Mouse (Mus musculus) lung, adult 18-20 months (tissue): ENCODE results near the gene Grid1.

Experiments used
- DNase-seq, 2 experiments: peaks; one replicate each; pipeline ENCODE4 v3.0.0; 2022; ENCODE audit warnings: mixed read lengths in 2 of 2

Gene Grid1

DNA sequence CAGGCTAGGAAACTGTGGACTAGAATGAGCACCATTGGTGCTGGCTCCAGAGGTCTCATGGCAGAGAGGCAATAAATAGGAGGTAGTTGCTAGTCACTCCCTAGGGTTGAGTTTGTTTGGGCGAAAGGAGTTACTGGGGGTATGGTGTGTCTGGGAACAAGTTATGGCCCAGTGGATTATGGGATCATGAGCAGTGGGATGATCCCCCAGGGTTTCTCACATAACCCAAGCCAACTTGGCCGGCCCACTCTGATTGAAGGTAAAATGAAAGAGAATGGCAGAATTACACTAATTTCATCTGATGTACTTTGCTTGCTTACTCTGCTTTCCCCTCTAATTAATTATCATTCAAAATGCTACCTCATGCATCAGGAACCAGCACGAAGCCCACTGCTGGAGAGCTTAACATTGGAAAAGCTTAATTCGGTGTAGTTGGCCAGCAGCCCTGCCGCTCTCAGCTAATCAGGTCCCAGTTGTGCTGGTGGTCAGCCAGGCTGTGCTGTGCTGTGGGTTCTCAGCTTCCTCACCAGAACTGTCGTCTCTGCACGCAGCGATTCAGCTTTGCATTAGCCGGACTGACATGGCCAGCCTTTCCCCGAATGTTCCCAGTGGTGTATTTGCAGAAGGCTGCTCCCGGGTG, 207.7 kb downstream of the Grid1 start:
- DNase-seq = no peak

DNA sequence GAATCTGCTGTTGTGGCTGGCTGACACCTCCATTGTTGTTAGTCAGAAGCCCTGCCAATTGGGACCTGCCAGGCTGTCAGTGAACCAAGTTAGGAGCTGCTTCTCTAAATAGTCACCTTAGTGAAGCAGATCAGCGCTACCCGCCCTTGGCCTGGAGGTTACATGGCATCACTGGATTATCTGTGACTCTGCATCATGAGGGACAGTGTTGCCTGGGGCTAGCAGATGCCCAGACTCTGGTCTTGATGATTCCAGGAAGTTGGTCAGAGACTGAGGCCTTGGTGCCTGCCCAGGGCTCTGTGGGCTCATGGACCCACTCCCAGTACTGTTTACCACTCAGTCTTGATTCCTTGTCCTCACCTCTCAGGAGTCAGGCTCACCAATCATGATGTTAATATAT, 209.7 kb downstream of the Grid1 start:
- DNase-seq = no peak

DNA sequence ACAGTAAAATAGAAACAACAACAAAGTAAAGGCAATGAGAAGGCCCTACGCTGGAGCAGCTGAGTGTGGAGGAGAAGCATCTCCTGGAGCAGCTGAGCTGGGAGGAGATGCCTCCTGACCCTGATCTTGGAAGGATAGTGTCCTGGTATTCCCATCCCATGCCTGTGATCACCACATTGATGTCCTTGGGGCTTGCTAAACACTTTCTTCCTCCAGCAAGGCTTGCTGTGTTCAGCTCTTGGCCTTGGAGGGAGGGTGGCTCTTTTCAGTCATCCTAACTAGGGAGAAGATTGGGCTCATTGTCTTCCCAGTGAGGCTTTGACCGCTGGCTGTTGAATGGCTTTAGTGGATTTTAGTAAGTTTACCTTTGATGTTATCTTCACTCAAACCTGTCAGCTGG, 210.4 kb downstream of the Grid1 start:
- DNase-seq = no peak

DNA sequence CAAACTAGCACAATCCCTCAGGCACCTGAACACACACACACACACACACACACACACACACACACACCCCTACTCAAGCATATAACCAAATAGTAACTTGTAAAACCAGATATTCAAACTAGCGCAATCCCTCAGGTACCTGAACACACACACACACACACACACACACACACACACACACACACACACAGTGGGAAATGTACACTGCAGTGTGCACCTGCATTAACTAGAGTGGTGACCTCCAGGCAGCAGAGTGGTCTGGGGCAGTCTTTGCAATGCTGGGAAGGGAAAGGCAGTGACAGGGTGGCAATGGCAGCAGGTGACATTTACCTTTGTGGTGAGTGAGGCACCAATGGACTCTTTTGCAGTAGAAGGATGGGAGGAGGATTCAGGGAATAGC, 212.4 kb downstream of the Grid1 start:
- peak; percentile 5 to 16 for DNase-seq

DNA sequence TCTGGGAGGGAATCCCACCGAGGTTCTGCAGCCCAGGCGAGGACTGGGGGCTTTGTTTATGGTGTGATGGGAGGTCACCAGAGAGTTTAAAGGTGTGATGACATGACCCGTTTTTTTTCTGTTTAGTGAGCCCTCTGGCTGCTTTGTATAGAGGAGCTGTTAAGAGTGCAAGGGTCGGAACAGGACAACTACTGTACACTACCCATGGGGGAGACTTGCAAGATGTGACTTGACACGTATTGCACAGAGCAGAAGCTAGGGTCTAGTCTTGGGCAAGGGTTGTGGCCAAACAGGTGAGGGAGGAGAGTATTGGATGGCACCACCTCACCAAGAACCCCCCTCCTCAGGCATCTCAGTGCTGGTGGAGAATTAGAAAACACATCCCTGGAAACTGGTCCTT, 224.4 kb downstream of the Grid1 start:
- no peak for DNase-seq

DNA sequence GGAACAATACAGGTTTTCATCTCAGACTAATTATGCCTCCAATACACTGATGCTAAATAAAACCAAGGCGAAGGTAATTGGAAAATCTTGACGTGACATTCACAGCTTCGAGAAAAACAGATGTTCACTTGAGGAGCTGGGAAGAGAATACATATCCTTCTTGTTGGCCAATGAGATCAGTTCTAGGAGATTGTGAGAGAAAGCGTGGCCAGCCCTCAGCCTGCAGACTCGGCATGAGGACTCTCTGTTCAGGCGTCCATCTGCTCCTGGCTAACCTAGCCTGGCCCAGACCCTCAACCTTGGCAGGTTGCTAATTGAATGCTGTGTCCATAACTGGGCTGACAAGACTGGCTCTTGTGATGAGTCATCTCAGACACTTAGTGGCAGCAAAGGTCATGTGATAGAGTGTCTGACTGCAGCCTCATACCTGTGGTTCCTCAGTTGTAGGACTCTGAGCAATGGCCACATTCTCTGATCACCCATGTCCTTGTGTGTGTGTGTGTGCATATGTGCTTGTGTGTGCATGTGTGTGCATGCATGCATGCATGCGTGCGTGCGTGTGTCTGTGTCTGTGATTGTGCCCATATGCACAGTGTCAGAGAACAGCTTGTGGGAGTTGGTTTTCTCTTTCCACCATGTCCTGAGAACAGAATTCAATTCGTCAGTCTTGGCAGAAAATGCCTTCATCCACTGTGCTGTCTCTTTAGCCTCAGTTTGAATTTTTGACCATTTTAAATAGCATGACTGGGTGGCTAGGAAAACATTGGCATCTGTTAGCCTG, 225.2 kb downstream of the Grid1 start:
- DNase-seq = no peak

DNA sequence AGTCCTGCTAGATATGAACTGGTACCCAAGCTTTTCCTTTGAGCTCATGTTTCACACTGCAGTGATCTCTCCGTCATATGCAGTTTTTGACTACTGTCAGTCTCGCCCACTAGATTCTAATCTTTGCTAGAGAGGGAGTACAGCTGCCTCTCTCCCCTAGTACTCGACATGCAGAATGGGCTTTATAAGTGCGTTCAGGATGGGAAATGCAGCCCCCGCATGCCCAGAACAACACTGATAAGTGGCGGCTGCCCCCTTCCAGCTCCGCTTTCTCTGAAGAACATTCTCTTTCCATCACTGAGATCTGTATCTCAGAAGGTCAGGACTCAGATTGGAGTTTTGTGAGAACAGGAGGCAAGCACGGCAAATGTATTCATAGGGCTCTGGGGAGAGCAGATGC, 229.3 kb downstream of the Grid1 start:
- no peak for DNase-seq

DNA sequence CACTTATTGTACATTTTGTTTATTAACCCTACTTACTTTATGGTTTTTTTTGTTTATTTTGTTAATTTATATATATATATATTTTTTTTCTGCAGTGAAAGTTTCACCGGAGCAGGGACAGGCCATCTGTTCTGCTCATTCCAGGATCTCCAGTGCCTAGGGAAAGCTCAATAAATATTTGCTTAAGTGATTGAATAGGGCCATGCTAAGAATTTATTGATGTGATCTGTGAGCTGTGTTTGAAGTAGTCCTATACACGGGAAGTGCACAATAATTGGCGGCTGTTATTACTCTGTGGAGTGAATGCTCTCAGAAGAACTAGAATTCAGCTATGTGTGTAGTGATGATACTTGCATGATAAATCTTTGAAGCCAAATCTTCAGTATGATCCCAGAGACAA, 234.2 kb downstream of the Grid1 start:
- DNase-seq = no peak

DNA sequence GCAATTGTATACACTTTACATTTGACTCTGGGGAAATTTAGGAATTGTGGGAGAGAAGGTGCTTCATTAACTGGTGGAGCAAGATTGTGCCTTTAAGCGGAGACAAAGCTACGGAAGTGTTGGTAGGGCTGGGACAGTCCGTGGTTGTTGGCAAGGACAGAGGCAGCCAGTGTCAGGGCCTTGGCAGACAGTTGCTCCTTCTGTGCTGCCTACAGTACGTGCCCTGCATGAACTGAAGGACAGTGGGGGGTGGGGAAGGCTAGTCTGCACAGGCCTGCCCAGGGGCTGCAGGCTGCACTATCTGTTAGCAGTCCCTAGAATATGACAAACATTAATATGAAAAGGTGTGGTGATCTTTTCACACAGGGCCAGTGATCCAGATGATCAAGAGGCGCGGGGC, 254.7 kb downstream of the Grid1 start:
- no peak for DNase-seq

DNA sequence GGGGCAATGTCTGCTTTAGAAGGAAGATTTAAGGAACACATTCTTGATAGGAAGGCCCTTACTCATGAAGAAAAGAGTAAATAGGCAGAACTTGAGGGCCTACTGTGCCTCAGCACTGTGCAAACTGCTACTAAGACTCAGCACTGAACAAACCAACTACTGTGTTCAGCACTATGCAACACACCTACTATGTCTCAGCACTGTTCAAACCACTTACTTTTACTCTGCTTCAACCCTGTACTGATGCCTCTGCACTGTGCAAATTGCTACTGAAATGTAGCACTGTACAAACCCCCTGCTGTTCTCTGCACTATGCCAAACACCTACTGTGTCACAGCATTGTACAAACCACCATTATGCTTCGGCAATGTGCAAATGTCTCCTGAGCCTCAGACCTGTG, 260.0 kb downstream of the Grid1 start:
- no peak for DNase-seq

DNA sequence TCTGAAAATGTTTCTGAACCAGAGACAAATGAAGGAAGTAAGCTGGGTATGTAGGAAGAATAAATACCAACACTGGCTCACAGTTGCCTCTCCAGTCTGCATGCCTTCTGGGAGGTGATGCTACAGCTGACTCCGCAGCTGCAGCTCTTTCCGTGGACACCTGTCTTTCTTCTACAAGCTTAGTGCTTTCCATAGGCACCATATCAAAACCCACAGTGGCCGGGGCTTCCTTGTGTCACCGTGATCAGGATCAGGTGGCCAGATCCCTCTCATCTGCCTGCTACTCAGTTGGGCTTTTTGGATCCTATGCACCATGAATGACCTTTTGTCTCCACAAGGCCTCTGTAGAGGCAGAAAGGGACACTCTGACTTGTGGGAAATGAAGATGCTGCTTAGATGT, 272.7 kb downstream of the Grid1 start:
- no peak for DNase-seq

DNA sequence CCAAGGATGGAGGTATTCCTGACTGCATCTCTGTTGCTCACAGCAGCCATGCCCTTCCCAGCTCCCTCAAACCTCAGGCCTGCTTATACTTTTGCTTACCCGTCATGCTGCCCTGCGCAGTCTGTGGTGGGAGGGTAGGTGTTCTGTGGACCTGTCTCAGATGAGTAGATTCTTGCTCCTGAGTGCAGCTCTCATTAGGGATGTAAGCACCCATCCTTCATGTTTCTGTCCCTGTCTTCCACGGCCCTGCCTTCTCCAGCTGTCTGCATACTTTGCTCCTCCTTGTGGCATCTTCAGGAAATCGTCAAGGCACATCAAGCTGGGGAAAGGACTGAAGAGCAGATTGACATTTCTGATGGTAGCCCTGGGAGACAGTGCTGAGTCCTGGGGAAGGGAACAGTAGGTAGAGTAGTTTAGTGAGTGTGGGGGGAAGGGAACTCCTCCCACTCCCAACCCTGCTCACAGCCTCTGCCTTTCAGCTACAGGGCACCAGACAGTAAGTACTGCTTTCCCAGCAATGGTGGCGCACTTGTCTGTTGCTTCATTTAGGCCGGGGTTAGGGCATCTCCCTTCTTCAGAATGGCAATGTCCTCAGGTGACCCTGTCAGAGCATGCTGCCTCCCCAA, 273.8 kb downstream of the Grid1 start:
- DNase-seq = no peak

DNA sequence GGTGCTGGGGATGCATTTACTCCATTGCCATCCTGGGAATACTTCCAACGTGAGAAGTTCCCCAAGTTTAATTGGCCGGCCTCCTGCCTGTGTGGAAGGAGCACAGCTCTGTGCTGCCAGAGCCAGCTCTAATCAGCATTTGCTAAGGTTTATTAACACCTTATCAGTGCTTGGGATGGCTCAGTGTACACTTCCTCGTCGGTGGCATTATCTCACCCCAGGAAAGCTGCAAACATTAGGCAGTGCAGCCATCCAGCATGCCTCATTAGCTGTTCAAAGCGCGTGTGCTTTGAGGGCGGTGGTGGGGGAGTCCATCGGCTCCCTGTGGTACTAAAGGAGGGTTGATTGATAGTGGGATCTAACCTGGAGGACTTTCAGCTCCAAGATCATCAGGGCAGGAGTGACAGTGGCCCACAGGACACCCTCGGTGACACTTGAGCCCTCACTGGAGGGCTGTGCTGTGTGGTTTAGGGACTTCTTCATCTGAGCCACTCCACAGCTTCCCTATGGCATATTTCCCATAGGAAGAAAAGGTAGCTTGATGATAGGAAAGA, 275.7 kb downstream of the Grid1 start:
- no peak for DNase-seq

DNA sequence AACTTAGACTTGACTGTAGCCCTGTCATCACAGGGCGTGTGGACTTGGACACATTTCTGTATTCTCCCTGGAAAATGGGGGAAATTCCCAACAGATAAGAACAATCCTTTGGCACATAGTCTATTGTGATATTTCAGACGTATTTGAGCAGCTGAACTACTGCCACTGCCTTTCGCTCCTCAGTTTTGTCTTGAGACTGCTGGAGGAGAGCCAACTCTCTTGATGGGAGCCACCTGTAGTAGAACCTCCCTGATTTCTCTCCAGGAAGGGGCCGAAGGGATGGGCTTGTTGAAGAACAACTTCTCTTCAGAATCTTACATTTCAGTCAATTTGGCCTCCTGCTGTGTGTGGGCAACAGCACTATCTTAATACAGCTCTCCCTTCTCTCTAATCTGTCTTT, 276.2 kb downstream of the Grid1 start:
- no peak for DNase-seq

DNA sequence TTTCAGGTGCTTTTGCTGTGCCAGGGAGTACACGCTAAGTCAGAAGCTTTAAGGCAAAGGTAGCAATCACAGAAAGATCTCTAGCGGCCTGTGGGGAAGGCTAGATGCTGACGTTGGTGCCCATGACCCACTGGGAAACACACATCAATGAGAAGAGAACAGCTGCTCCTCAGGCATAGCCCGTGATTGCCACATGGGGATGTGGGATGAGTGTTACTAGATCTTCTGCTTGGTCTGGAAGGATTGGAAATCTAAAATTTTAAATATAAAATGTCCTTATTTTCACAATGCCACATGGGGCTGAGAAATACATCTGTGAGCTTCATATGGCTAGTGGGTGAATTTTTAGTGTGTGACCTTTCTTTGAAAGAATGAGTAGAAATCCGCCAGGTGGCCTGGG, 277.3 kb downstream of the Grid1 start:
- DNase-seq = no peak

DNA sequence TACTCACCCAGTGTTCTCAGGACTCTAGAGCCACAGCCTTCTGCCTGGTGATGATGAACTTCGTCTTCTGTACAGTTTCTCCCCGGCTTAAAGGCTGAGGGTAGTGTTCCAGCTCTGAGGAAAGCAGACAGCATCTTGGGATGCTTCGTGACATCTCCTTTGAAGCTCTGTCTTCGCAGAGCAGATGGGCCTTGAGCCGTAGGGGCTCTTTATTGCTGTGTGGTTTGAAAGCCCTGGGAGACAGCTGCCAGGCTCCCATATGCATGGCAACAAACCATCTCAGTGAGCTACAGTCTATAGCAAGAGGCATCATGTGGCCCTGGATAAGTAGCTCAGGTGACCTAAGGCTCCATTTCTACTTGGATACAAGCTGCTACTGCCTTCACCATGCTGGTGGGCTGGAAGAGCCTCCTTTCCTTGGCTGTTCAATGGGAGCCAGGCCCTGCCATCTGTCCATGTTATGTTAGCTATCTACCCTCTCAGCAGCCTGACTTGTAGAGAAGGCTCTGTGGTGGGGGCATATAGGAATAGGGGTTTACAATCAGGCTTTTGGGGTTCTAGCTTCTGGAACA, 283.8 kb downstream of the Grid1 start:
- DNase-seq = no peak

DNA sequence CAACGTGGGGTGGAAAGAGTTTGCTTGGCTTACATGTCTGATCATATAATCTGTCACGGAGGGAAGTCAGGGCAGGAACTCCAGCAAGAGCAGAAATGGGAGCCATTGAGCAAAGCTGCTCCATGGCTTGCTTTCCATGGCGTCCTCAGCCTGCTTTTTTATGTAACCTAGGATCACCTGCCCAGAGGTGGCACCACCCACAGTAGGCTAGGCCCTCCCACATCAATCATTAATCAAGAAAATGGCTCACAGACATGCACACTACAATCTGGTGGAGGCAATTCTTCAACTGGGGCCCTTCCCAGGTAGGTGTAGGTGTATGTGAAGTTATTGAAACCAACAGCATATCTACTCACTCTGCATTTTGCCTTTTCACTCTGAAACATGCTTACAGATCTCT, 287.7 kb downstream of the Grid1 start:
- DNase-seq = no peak

DNA sequence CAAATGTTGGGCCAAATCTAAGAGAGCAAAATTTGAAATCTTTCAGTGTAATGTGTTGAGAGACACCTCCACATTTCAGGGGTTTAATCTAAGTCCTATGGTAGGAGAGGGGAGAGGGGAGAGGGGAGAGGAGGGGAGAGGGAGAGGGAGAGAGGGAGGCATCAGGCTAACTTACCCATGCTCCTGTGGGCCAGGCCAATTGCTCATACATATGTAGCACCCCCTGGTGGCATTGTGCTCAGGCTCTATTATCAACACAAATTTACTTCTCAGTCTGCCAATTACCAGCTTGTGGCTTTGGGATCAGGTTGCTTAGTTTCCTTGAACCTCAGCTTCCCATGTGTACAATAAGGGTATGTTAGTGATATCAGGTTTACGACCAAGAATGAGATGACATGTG, 291.0 kb downstream of the Grid1 start:
- DNase-seq = peak in 1 of 2 experiments; percentile 12

DNA sequence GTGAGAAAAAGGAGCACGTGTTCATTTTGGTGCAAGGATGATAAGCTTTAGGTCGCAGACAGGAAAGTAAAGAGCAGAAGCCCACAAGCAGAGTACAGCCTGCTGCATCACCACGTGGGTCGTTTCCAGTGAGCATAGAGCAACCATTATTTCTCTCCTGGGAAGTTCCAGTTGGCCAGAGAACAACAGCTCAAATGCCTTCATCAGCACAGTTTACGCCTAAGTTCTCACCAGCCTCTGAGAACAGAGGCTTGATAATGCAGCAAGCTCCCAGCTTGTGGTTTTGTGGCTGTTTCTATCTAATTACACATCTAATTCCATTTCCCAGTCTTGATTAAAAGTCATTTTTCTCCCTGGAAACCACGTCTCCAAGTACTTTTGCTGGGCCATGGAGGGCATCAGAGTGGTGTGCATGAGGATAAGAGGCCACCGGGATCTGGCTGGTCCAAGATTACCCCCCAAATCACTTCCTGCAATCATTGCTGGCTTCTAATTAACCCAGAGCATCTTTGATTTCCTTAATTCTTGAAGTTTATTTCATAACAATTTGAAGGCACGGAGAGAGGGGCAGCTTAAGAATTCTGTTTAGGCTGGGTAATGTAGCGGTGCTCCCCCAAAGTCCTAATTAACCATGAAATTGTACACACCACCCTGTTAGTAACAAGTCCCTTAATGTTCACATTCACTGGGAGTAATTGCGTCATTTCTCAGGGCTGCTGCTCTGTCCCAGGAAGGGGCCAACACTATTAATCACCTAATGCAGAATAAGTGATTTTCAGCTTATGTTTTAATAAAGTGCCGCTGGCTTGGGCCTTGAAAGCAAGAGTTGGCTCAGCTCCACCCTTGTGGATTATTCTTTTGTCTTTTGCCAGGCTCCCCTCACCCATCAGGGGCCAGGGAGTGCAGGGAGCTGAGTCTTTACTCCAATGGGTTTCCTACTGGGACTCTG, 292.7 kb downstream of the Grid1 start:
- no peak for DNase-seq

DNA sequence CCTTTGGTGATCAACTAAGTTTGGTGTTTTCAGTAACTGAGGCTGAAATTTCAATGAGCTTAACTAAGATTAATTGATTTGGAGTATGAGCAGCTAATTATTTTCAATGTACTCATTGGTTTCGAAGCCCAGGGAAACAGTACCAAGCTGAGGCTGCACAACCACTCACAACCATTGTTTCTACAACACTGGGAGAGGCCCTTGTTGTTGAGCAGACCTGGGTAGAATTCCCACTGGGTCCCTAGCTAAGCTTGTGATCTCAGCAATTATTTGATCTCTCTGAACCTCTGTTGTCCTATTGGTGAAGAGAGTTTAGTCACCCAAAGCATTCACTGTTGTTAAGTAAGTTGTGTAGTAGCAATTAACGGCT, 293.4 kb downstream of the Grid1 start:
- DNase-seq = no peak

DNA sequence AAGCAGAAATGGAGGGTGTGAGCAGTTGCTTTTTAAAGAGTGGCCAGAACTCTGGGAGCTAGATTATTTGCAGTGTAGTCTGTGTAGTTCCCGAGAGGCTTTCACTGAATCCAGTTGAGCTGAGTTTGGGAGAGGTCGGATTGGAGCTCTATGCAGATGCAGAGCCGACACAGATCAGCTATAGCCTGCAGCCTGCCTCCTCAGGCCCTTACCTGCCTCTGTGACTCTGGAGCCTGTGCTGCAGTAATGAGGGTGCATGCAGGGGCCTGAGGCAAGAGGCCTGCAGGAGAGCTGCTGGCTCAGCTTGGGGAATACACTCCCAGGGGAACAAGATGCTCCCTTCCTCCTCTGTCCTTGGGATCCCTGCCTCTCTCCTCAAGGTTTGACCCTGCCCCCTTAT, 296.0 kb downstream of the Grid1 start:
- no peak for DNase-seq

DNA sequence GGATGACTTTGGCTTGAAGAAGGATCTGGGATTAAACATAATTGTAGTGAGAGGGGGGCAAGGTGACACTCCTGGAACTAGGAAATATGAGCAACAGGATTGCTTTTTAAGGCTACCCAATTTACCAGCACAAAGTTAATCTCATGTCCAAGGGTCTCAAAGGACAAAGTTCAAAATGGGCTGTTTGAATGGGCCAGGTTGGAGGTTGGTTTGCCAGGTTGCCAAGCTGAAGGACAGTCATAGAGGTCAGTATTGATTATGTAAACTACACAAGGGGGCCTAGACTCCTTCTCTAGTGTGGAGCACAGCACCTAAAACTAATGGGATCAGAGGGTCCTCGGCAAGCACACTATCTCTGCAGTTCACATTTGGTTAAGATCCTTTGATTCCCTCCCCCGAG, 300.2 kb downstream of the Grid1 start:
- no peak for DNase-seq

DNA sequence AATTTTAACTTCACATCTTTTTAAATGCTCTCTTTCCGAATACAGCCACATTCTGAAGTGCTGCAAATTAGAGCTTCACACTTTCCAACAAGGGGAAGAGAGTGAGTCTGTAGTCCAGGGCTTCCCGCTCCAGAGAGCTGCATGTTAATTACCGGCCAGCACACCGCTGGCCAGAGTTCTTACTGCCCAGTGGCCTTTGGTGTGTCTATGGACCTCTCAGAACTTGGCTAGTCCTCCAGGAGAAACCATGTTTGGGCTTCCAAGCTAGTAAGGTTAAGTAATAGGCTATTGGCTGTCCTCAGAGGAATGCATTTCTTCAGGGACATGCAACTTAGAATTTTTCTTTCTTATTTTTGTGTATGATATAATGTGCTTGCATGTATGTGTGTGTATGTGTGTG, 301.0 kb downstream of the Grid1 start:
- no peak for DNase-seq
